Mouse (Mus musculus) B cell, adult 62 days (primary cell): Measurements from ENCODE around the gene Gm3755. TPM values are rescaled to one million over a fixed set of nuclear protein-coding genes. Genes with fewer than 3 reads are reported as not detected.

Experiments
- total RNA-seq: library from RNA; stranded (reverse); gene quantifications from 4 replicates; pipeline ENCODE4 v1.2.4, GENCODE M21; 2023

Gene Gm3755
- not detected in 4 replicates for total RNA-seq

DNA sequence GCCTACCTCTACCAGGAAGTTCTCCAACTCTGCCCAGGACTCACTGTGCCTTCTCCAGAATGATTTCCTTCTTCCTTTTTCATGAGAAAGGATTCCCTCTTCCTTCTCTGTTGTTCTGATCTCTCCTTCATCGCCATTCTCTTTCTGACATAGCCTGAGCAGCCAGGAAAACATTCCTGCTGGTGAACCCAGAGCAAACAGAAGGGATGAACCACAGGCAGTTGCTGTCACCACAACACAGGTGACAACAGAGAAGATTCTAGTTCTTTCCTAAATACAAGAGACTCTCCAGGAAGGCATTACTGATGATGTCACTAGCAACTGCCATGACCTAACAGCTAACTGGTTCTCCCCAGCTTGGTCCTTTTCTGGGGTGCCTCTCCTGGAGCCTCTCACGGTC is at the start of gene Gm3755:
TSS of gene Gm3755 (minus strand) at position 101 of the 400 bp plus-strand sequence.

DNA sequence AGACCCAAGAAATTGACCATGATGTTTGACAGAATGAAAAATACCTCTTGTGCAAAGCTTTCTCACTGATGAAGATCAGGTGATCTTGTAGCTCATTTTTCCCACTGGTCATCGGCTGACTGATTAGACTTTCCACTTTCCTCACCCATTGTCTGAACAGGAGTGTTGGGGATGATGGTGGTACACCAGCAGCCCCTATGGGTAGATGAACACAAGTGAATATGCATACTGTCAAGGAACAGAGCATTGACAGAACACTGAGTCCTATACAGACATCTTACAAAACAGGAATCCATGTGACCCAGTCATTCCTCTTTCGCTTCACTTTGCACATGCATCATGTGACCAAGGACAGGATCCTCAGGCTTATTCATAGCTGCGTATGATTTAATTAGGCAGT is 32.9 kb upstream of the Gm3755 start, which contains the start of gene Gm3752:
TSS of gene Gm3752 (minus strand) at position 101 of the 400 bp plus-strand sequence.

Other genes starting within 250 kb of the Gm3755 start
- not detected in 4 replicates for gene Gm3727, start 186.2 kb downstream of the Gm3755 start, total RNA-seq
- 0.50 to 0.64 TPM in 2 of 4 replicates, not detected in the others for gene Gm3739, start 135.9 kb downstream of the Gm3755 start, total RNA-seq
- gene Gm5797, start 118.5 kb downstream of the Gm3755 start, total RNA-seq, result not detected in 4 replicates
- gene Gm8374, start 85.8 kb downstream of the Gm3755 start, total RNA-seq, result not detected in 4 replicates
- not detected in 4 replicates for gene Gm3752, start 32.8 kb upstream of the Gm3755 start, total RNA-seq
- gene Gm3558, start 117.6 kb upstream of the Gm3755 start, total RNA-seq, result not detected in 4 replicates
- not detected in 4 replicates for gene Gm10338, start 144.7 kb upstream of the Gm3755 start, total RNA-seq
- not detected in 4 replicates for gene Gm10128, start 193.1 kb upstream of the Gm3755 start, total RNA-seq